Mouse (Mus musculus) liver, embryonic 11.5 days (tissue): ENCODE results near the gene Tph1. TPM values are rescaled to one million over a fixed set of nuclear protein-coding genes. Genes with fewer than 3 reads are reported as not detected.

Source experiments
- ATAC-seq: fragments of 200-750 bp; cut with Nextera tagmentation; replicated peaks from 2 replicates; pipeline ENCODE4 v1.8.0; 2017; ENCODE audit warnings: moderate number of reproducible peaks, mild to moderate bottlenecking, moderate TSS enrichment, moderate library complexity; ENCODE audit not compliant: low FRiP score
- DNase-seq: peaks from one replicate; pipeline ENCODE4 v3.0.0-alpha.2; 2017; ENCODE audit warnings: low spot score
- H3K27ac ChIP-seq: fragments of 300-500 bp; sonication (generic); 2 replicates; pipeline ENCODE4 v1.5.1; 2014; ENCODE audit warnings: mild to moderate bottlenecking, low read depth, low read length, control low read depth
- H3K27me3 ChIP-seq: fragments of 300-500 bp; sonication (generic); replicated peaks from 2 replicates; pipeline ENCODE4 v1.6.1; 2014; ENCODE audit warnings: low read length, mixed read lengths; ENCODE audit not compliant: control insufficient read depth, insufficient read depth
- H3K36me3 ChIP-seq: fragments of 300-500 bp; sonication (generic); 2 replicates; pipeline ENCODE4 v1.6.1; 2014; ENCODE audit warnings: mild to moderate bottlenecking, low read length, moderate library complexity, mixed read lengths; ENCODE audit not compliant: control insufficient read depth, insufficient read depth
- H3K4me1 ChIP-seq: fragments of 300-500 bp; sonication (generic); replicated peaks from 2 replicates; pipeline ENCODE4 v1.6.1; 2014; ENCODE audit warnings: low read length, mixed read lengths; ENCODE audit not compliant: control insufficient read depth, insufficient read depth
- H3K4me2 ChIP-seq: fragments of 300-500 bp; sonication (generic); 2 replicates; pipeline ENCODE4 v1.6.1; 2014; ENCODE audit warnings: mild to moderate bottlenecking, control low read depth, moderate library complexity
- H3K4me3 ChIP-seq: fragments of 300-500 bp; sonication (generic); 2 replicates; pipeline ENCODE4 v1.5.1; 2014; ENCODE audit warnings: low read depth, low read length, control low read depth
- H3K9ac ChIP-seq: fragments of 300-500 bp; sonication (generic); 2 replicates; pipeline ENCODE4 v1.6.1; 2014; ENCODE audit warnings: low read depth, low read length, control low read depth
- H3K9me3 ChIP-seq: fragments of 300-500 bp; sonication (generic); 2 replicates; pipeline ENCODE4 v1.6.1; 2016; ENCODE audit warnings: low read length, inconsistent platforms, mixed read lengths; ENCODE audit not compliant: control insufficient read depth
- WGBS: fragments of 180-500 bp; shearing (Covaris S2); extraction: QIAGEN DNeasy Blood & Tissue Kit; methylation state at CpG from one replicate; pipeline ENCODE4 v1.1.7; 2014; 5-methylcytosine and 5-hydroxymethylcytosine counted together
- polyA plus RNA-seq: library from polyadenylated mRNA; unstranded; fragments of >200 nt; fragmentation: Nextera tagmentation; extraction: Ambion mirVana; gene quantifications from 2 replicates; pipeline ENCODE4 v1.2.1, GENCODE M21; 2014

The Tph1 gene
- polyA plus RNA-seq, 1 experiment from 2014 or later: 0.11 TPM

GRCm38 (mm10) chr7:46597006-46597405 lies 75.3 kb downstream of the Tph1 start:
- Histone ChIP-seq H3K36me3 (no peaks in the 10 kb centered on the region), H3K9ac (no peak overlapping the region), H3K9me3 (no peaks in the 10 kb centered on the region), H3K4me1 (no peaks in the 10 kb centered on the region), H3K4me3 (no peak overlapping the region), H3K4me2 (no peak overlapping the region), H3K27ac (no peak overlapping the region), H3K27me3 (no peaks in the 10 kb centered on the region)
- ATAC-seq (no peak), DNase-seq (no peak)
- 70% methylated on average over 2 of the region's 2 CpGs for WGBS

Other genes with a start within 250 kb of the Tph1 start
- gene Sergef, start 32.7 kb downstream of the Tph1 start, polyA plus RNA-seq: 13.2 and 15.7 TPM in 2 replicates
- gene Saal1, start 38.1 kb upstream of the Tph1 start, polyA plus RNA-seq: 30.7 and 32.7 TPM in 2 replicates
- gene Saa3, start 43.2 kb upstream of the Tph1 start, polyA plus RNA-seq: 0.29 and 0.78 TPM in 2 replicates
- gene Saa4, start 60.1 kb upstream of the Tph1 start, polyA plus RNA-seq: 5.7 and 6.1 TPM in 2 replicates
- gene Saa1, start 70.4 kb upstream of the Tph1 start, polyA plus RNA-seq: 0.90 and 1.1 TPM in 2 replicates
- gene Saa2, start 79.3 kb upstream of the Tph1 start, polyA plus RNA-seq: 1.2 TPM in 1 of 2 replicates, not detected in the other
- gene Hps5, start 123.5 kb upstream of the Tph1 start, polyA plus RNA-seq: 15.5 and 16.7 TPM in 2 replicates
- 83.6 and 95.7 TPM in 2 replicates for gene Gtf2h1, start 123.6 kb upstream of the Tph1 start, polyA plus RNA-seq
- 3,525 and 3,814 TPM in 2 replicates for gene Ldha, start 168.9 kb upstream of the Tph1 start, polyA plus RNA-seq
- 0.17 and 0.73 TPM in 2 replicates for gene Ldhc, start 188.7 kb upstream of the Tph1 start, polyA plus RNA-seq
- gene Tsg101, start 247.4 kb upstream of the Tph1 start, polyA plus RNA-seq: 129 and 133 TPM in 2 replicates